Mouse (Mus musculus): ENCODE results near the gene Itpr1.

GRCm38 (mm10) chr6:108408053-108408452, 195.2 kb downstream of the Itpr1 start:
- TF ChIP-seq CTCF (IDR thresholded peaks at IDR 0.05; ENCODE audit: insufficient read depth, low read length) (peak; percentile 51), POLR2A (IDR thresholded peaks at IDR 0.05; ENCODE audit: borderline replicate concordance, extremely low read depth, low read depth, low read length) (no peak)

Data from lung, adult 2 months (tissue).